Mouse (Mus musculus) kidney, adult 2 months (tissue): ENCODE data around the gene Comt.

Experiments used
- CTCF ChIP-seq: fragments of 200-500 bp; conservative IDR thresholded peaks from 2 replicates; pipeline ENCODE4 v1.5.1; 2011; ENCODE audit warnings: low read depth, mild to moderate bottlenecking, control low read depth, low read length, moderate library complexity, mixed read lengths; ENCODE audit not compliant: insufficient read depth, insufficient read length
- POLR2A ChIP-seq: fragments of 200-500 bp; IDR thresholded peaks from one replicate; pipeline ENCODE4 v1.6.1; 2011; ENCODE audit warnings: low read depth, low read length, control low read depth

DNA sequence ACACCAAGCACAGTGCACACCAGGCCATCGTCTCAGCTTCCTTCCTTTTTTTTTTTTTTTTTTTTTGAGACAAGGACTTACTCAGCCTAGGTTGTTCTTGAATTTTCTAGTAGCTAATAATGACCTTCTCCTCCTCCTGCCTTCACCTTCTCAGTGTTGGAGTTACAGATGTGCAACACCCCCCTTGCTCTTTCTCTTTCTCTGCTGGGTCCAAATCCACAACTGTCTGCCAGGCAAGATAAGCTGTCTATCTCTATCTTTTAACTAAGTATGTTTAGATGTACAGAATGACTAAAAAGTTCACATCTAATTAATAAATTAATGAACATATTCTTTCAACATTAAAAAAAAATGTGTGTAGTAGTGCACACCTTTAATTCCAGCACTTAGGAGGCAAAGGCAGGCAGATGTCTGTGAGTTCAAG is 7.0 kb downstream of the Comt start:
- TF ChIP-seq POLR2A = no peak
- TF ChIP-seq CTCF = no peak
